Mouse (Mus musculus) bone marrow macrophage, adult 2 months (primary cell): ENCODE measurements around the gene Fam234b.

ENCODE experiments used
- CTCF ChIP-seq: IDR thresholded peaks from 2 replicates; pipeline ENCODE4 v1.5.1; 2012; ENCODE audit warnings: low read depth, mild to moderate bottlenecking, low read length, moderate library complexity
- POLR2A ChIP-seq: IDR thresholded peaks from 2 replicates; pipeline ENCODE4 v1.6.1; 2012; ENCODE audit warnings: mild to moderate bottlenecking, low read depth, low read length, borderline replicate concordance

DNA sequence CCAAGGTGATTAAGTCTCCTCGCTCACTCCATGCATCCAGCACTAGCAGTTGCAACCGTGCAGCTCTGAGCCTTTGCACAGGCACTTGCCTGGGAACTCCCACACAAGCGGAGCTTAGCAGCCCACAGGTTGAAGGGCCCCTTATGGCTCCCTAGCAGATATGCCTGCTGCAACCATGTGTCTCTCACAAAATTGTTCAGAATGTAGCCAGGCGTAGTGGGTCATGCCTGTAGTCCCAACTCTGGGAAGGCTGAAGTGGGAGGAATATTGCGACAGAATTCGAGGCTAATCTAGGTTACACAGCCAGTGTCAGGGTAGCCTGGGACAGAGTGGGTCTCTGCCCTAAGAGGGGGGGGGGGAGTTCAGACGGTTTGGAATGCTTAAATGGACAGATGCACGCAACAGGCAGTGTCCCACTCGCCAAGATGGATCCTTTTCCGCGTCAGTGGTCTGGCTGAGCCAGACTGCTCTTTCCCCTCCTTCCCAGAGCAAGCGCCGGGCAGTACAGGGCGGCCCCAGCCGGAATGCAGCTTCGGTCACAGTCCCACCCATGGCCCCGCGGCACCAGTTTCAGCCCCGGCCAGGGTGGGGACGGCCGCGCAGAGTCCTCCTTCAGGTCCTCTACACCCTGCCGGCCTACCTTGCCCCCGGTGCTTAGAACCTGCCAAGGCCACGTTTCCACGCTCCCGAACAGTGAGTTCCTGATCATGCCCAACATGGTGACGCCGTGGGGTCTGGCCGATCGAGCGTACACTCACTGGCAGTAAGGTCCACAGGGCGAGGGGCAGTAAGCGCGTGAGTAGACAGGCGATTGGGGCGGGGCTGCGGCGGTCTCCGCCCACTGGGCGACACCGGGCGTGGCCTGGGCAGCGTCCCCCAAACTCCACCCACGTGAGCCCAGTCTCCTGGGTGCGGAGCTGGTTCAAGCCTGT, 30.1 kb upstream of the Fam234b start:
- TF ChIP-seq CTCF (no peak), POLR2A (no peak)
